Mouse (Mus musculus) lung, adult 2 months (tissue): ENCODE results near the gene Srr.

ENCODE experiments used
- CTCF ChIP-seq: fragments of 200-500 bp; IDR thresholded peaks from 2 replicates; pipeline ENCODE4 v1.5.1; 2011; ENCODE audit warnings: mild to moderate bottlenecking, low read length, control low read depth; ENCODE audit not compliant: insufficient read depth
- POLR2A ChIP-seq: fragments of 200-500 bp; IDR thresholded peaks from 2 replicates; pipeline ENCODE4 v1.6.1; 2011; ENCODE audit warnings: low read depth, mild to moderate bottlenecking, control low read depth, low read length, borderline replicate concordance; ENCODE audit errors: extremely low read depth

GRCm38 (mm10) chr11:74954901-74955300 is 29.2 kb upstream of the Srr start:
- TF ChIP-seq POLR2A: no peak
- TF ChIP-seq CTCF: no peak
